Mouse (Mus musculus) liver, adult 2 months (tissue): ENCODE data around the gene Tcp11l2. TPM values are rescaled to one million over a fixed set of nuclear protein-coding genes. Genes with fewer than 3 reads are reported as not detected.

ENCODE experiments used
- DNase-seq: peaks from one replicate; pipeline ENCODE4 v3.0.0-alpha.2; 2011; ENCODE audit warnings: low read depth, low spot score; ENCODE audit errors: extremely low read depth
- H3K27ac ChIP-seq: fragments of 200-500 bp; replicated peaks from 2 replicates; pipeline ENCODE4 v1.5.1; 2012; ENCODE audit warnings: low read depth, mild to moderate bottlenecking, control low read depth, inconsistent platforms, low read length; ENCODE audit not compliant: insufficient read depth
- H3K27me3 ChIP-seq: fragments of 200-500 bp; 2 replicates; pipeline ENCODE4 v1.6.1; 2012; ENCODE audit warnings: mild to moderate bottlenecking, moderate library complexity, low read length, inconsistent platforms; ENCODE audit not compliant: control insufficient read depth, insufficient read depth
- H3K36me3 ChIP-seq: fragments of 200-500 bp; 2 replicates; pipeline ENCODE4 v1.6.1; 2012; ENCODE audit warnings: low read length, inconsistent platforms; ENCODE audit not compliant: control insufficient read depth, insufficient read depth
- H3K4me1 ChIP-seq: fragments of 200-500 bp; 2 replicates; pipeline ENCODE4 v1.6.1; 2011; ENCODE audit warnings: low read length; ENCODE audit not compliant: control insufficient read depth, insufficient read depth
- H3K4me3 ChIP-seq: fragments of 200-500 bp; 2 replicates; pipeline ENCODE4 v1.5.1; 2011; ENCODE audit warnings: low read depth, mild to moderate bottlenecking, control low read depth, low read length, moderate library complexity; ENCODE audit not compliant: insufficient read depth
- H3K79me2 ChIP-seq: fragments of 200-500 bp; 2 replicates; pipeline ENCODE4 v1.6.1; 2012; ENCODE audit warnings: inconsistent platforms, mild to moderate bottlenecking, low read length, moderate library complexity; ENCODE audit not compliant: control insufficient read depth, insufficient read depth
- H3K9ac ChIP-seq: fragments of 200-500 bp; 2 replicates; pipeline ENCODE4 v1.6.1; 2012; ENCODE audit warnings: low read depth, mild to moderate bottlenecking, control low read depth, inconsistent platforms, low read length
- CTCF ChIP-seq: fragments of 200-500 bp; IDR thresholded peaks from 2 replicates; pipeline ENCODE4 v1.5.1; 2011; ENCODE audit warnings: low read depth, low read length, control low read depth
- POLR2A ChIP-seq: fragments of 200-500 bp; IDR thresholded peaks from 2 replicates; pipeline ENCODE4 v1.6.1; 2011; ENCODE audit warnings: low read length, control low read depth; ENCODE audit not compliant: insufficient read depth; ENCODE audit errors: extremely low read depth
- WGBS: fragments of 180-500 bp; shearing (Covaris S2); methylation state at CpG from one replicate; pipeline ENCODE4 v1.1.7; 2018; 5-methylcytosine and 5-hydroxymethylcytosine counted together
- polyA plus RNA-seq: library from polyadenylated mRNA; depleted of rRNA; stranded (reverse); fragments of >200 nt; gene quantifications from 2 replicates; pipeline ENCODE4 v1.2.3, GENCODE M21; 2012
- total RNA-seq: library from RNA; depleted of rRNA; stranded (reverse); fragments of >200 nt; gene quantifications from 2 replicates; pipeline ENCODE4 v1.2.3, GENCODE M21; 2014

Tcp11l2 gene
- total and polyA plus RNA-seq, 2 experiments: 21.6 to 30.8 TPM

GRCm38 (mm10) chr10:84552477-84552876 lies 23.9 kb upstream of the Tcp11l2 start:
- Histone ChIP-seq H3K36me3 (no peaks in the 10 kb centered on the region), H3K27me3 (no peaks in the 10 kb centered on the region), H3K9ac (no peak overlapping the region), H3K4me3 (no peak overlapping the region), H3K4me1 (no peaks in the 10 kb centered on the region), H3K27ac (no peak overlapping the region), H3K79me2 (no peaks in the 10 kb centered on the region)
- no peak for DNase-seq
- TF ChIP-seq CTCF (no peak), POLR2A (no peak)
- WGBS: 95% methylated on average over 2 of the region's 2 CpGs

DNA sequence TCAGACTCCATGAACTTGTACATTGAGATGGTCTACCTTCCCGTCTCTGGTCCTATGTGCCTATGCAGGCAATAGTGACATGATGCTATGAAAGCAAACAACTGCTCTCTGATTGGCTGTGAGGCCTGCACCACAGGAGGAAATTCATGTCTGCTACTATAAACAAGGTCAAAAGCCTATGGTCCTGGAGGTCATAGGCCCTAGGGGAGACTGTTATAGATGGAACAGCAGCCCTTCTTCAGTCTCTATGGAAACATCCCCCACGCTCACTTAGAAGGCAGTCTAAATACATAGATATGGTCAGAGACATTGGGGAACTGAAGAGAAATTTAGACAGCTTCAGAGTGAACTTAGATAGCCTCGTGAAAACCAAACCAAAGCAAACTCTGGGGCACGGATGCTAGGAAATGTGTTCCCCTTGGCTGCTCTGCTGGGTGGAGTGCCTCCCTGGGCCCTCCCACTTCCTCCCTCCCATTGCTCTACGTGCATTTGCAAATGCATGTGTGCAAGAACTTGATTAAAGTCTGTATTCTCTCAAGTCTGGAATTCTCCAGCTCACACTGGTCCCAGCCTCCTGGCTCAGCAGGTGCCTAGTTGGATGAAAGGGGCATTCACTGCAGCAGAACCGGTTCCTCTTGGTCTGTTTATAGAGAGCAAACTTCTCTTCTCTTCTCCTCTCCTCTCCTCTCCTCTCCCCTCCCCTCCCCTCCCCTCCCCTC lies 22.0 kb upstream of the Tcp11l2 start:
- H3K27me3 ChIP-seq: no peaks in the 10 kb centered on the region
- no peaks in the 10 kb centered on the region for H3K79me2 ChIP-seq
- H3K4me3 ChIP-seq: no peak overlapping the region
- H3K27ac ChIP-seq: no peak overlapping the region
- TF ChIP-seq POLR2A (no peak), CTCF (no peak)
- no peaks in the 10 kb centered on the region for H3K4me1 ChIP-seq
- no peaks in the 10 kb centered on the region for H3K36me3 ChIP-seq
- DNase-seq: peak; percentile 12
- 49% methylated on average over 6 of the region's 6 CpGs for WGBS
- H3K9ac ChIP-seq: no peak overlapping the region

DNA sequence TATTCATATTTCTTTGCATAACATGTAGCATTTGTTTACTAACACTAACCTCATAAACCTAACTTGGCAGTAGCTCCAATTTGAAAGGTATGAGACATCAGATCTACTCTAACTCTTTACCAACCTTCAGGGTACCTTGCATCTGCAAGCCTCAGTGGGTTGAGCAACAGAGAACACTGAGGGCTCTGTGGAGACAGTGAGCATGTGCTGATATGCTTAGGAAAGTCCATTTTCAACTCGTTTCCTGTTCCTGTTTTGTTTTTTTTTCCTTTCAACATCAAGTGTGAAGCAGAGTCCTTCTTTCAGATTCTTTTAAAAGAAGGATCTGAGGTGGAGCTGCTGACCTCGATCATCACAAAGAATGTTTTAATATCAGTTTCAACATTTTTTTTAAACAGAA lies 20.3 kb upstream of the Tcp11l2 start:
- Histone ChIP-seq H3K27me3 (no peaks in the 10 kb centered on the region), H3K79me2 (no peaks in the 10 kb centered on the region), H3K36me3 (no peaks in the 10 kb centered on the region), H3K9ac (no peak overlapping the region), H3K27ac (no peak overlapping the region), H3K4me1 (no peaks in the 10 kb centered on the region), H3K4me3 (no peak overlapping the region)
- DNase-seq: no peak
- no peak for TF ChIP-seq POLR2A
- WGBS: 57% methylated on average over 2 of the region's 2 CpGs

GRCm38 (mm10) chr10:84558511-84558910 lies 17.9 kb upstream of the Tcp11l2 start:
- no peak for DNase-seq
- TF ChIP-seq CTCF (peak; percentile 31; the same call in 1 of the 2 replicates), POLR2A (no peak)
- Histone ChIP-seq H3K27ac (no peak overlapping the region), H3K27me3 (no peaks in the 10 kb centered on the region), H3K36me3 (no peaks in the 10 kb centered on the region), H3K79me2 (no peaks in the 10 kb centered on the region), H3K4me1 (no peaks in the 10 kb centered on the region), H3K4me3 (no peak overlapping the region), H3K9ac (no peak overlapping the region)
- WGBS: 97% methylated on average over 1 of the region's 1 CpGs

DNA sequence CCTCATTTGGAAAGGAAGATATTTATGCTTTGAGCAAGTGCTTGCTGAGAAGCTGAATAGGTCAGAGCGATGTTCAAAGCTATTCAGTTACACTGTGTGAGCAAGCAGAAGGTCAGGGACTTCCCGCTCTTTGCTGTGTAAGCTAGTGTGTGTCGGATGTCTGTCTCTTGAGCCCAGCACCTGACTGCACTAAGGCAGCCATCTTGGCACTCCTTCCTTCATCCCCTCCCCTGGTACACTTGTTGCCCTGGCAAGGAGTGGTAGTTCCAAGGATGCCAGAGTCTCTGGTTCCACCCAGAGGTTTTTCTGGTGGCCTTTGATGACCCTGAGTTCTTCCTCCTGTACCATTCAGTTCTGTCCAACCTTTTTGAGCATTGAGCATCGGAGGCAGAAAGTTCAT lies 16.4 kb upstream of the Tcp11l2 start:
- Histone ChIP-seq H3K79me2 (no peaks in the 10 kb centered on the region), H3K9ac (no peak overlapping the region), H3K4me1 (no peaks in the 10 kb centered on the region), H3K4me3 (no peak overlapping the region), H3K36me3 (no peaks in the 10 kb centered on the region), H3K27ac (no peak overlapping the region), H3K27me3 (no peaks in the 10 kb centered on the region)
- WGBS: 91% methylated on average over 4 of the region's 4 CpGs
- no peak for DNase-seq
- TF ChIP-seq POLR2A (no peak), CTCF (no peak)

- no peak overlapping the region for H3K4me3 ChIP-seq
- DNase-seq: no peak
- H3K36me3 ChIP-seq: no peaks in the 10 kb centered on the region
- no peaks in the 10 kb centered on the region for H3K27me3 ChIP-seq
- WGBS: 65% methylated on average over 5 of the region's 5 CpGs
- H3K9ac ChIP-seq: no peak overlapping the region
- no peaks in the 10 kb centered on the region for H3K79me2 ChIP-seq
- no peaks in the 10 kb centered on the region for H3K4me1 ChIP-seq
- no peak for TF ChIP-seq CTCF
- TF ChIP-seq POLR2A: no peak
- H3K27ac ChIP-seq: no peak overlapping the region
Observed at GRCm38 (mm10) chr10:84562121-84562520, 14.3 kb upstream of the Tcp11l2 start.
